Mouse (Mus musculus) lung, embryonic 16.5 days (tissue): ENCODE data around the gene Ell3. TPM values are rescaled to one million over a fixed set of nuclear protein-coding genes. Genes with fewer than 3 reads are reported as not detected.

Experiments
- ATAC-seq: fragments of 200-750 bp; cut with Nextera tagmentation; 2 replicates; pipeline ENCODE4 v1.8.0; 2017; ENCODE audit warnings: low read depth, mild to moderate bottlenecking, moderate library complexity
- H3K27ac ChIP-seq: fragments of 300-500 bp; sonication (generic); 2 replicates; pipeline ENCODE4 v1.5.1; 2014; ENCODE audit warnings: mild to moderate bottlenecking, control low read depth, low read length
- H3K27me3 ChIP-seq: fragments of 300-500 bp; sonication (generic); 2 replicates; pipeline ENCODE4 v1.6.1; 2014; ENCODE audit warnings: low read depth, low read length, mixed read lengths; ENCODE audit not compliant: control insufficient read depth, insufficient read depth
- H3K36me3 ChIP-seq: fragments of 300-500 bp; sonication (generic); 2 replicates; pipeline ENCODE4 v1.6.1; 2014; ENCODE audit warnings: low read length; ENCODE audit not compliant: control insufficient read depth, insufficient read depth
- H3K4me1 ChIP-seq: fragments of 300-500 bp; sonication (generic); replicated peaks from 2 replicates; pipeline ENCODE4 v1.6.1; 2014; ENCODE audit warnings: low read length, mixed read lengths; ENCODE audit not compliant: control insufficient read depth, insufficient read depth
- H3K4me2 ChIP-seq: fragments of 300-500 bp; sonication (generic); 2 replicates; pipeline ENCODE4 v1.6.1; 2014; ENCODE audit warnings: low read depth, low read length, control low read depth
- H3K4me3 ChIP-seq: fragments of 300-500 bp; sonication (generic); 2 replicates; pipeline ENCODE4 v1.5.1; 2014; ENCODE audit warnings: mild to moderate bottlenecking, low read length, control low read depth
- H3K9ac ChIP-seq: fragments of 300-500 bp; sonication (generic); 2 replicates; pipeline ENCODE4 v1.6.1; 2014; ENCODE audit warnings: low read length, control low read depth
- H3K9me3 ChIP-seq: fragments of 300-500 bp; sonication (generic); 2 replicates; pipeline ENCODE4 v1.6.1; 2016; ENCODE audit warnings: low read length; ENCODE audit not compliant: control insufficient read depth
- WGBS: fragments of 180-500 bp; shearing (Covaris S2); extraction: QIAGEN DNeasy Blood & Tissue Kit; methylation state at CpG from one replicate; pipeline ENCODE4 v1.1.7; 2014; 5-methylcytosine and 5-hydroxymethylcytosine counted together
- microRNA-seq: library from miRNA; unstranded; fragments of <30 nt; microRNA quantifications from one replicate; pipeline ENCODE4, GENCODE M21; 2016
- polyA plus RNA-seq: library from polyadenylated mRNA; unstranded; fragments of >200 nt; fragmentation: Nextera tagmentation; extraction: Ambion mirVana; gene quantifications from 2 replicates; pipeline ENCODE4 v1.2.1, GENCODE M21; 2015

Gene Ell3
- polyA plus RNA-seq, 1 experiment from 2014 or later = 11.1 TPM

- Histone ChIP-seq H3K4me1 (peaks cover 19% of the 10 kb centered on the region), H3K4me3 (peak overlapping the region; percentile 84), H3K9ac (peak overlapping the region; percentile 97), H3K27ac (peak overlapping the region; percentile 96), H3K9me3 (no peaks in the 10 kb centered on the region), H3K27me3 (no peaks in the 10 kb centered on the region), H3K4me2 (peak overlapping the region; percentile 70), H3K36me3 (peaks cover 2% of the 10 kb centered on the region; the same call in 1 of the 2 replicates)
- WGBS = 0% methylated on average over 32 of the region's 32 CpGs
- ATAC-seq = peak; percentile 51
Measured at GRCm38 (mm10) chr2:121414139-121414685, 29.9 kb downstream of the Ell3 start.

GRCm38 (mm10) chr2:121413387-121414042 lies 30.6 kb downstream of the Ell3 start, which contains the start of the genes Pdia3 and Catsper2:
Pdia3 (plus strand) TSS chr2:121413775.
Catsper2 (minus strand) TSS chr2:121413792.
- Histone ChIP-seq H3K4me1 (peaks cover 17% of the 10 kb centered on the region), H3K9ac (peak within 1 kb of the TSS; percentile 97), H3K4me2 (peak within 1 kb of the TSS; percentile 70), H3K4me3 (peak within 1 kb of the TSS; percentile 84), H3K27me3 (no peaks in the 10 kb centered on the region), H3K9me3 (no peaks in the 10 kb centered on the region), H3K36me3 (peaks cover 2% of the 10 kb centered on the region; the same call in 1 of the 2 replicates), H3K27ac (peak within 1 kb of the TSS; percentile 96)
- ATAC-seq = peak; percentile 99
- under 1% methylated on average over 65 of the region's 68 CpGs for WGBS

GRCm38 (mm10) chr2:121412843-121413386 lies 31.2 kb downstream of the Ell3 start:
- 4% methylated on average over 4 of the region's 4 CpGs for WGBS
- no peaks in the 10 kb centered on the region for H3K27me3 ChIP-seq
- peaks cover 17% of the 10 kb centered on the region; the same call in 1 of the 2 replicates for H3K4me1 ChIP-seq
- H3K4me3 ChIP-seq = peak overlapping the region; percentile 84
- H3K36me3 ChIP-seq = peaks cover 2% of the 10 kb centered on the region; the same call in 1 of the 2 replicates
- no peaks in the 10 kb centered on the region for H3K9me3 ChIP-seq
- H3K4me2 ChIP-seq = peak overlapping the region; percentile 69
- H3K9ac ChIP-seq = peak overlapping the region; percentile 79
- peak; percentile 0; the same call in 1 of the 2 replicates for ATAC-seq
- peak overlapping the region; percentile 95 for H3K27ac ChIP-seq

DNA sequence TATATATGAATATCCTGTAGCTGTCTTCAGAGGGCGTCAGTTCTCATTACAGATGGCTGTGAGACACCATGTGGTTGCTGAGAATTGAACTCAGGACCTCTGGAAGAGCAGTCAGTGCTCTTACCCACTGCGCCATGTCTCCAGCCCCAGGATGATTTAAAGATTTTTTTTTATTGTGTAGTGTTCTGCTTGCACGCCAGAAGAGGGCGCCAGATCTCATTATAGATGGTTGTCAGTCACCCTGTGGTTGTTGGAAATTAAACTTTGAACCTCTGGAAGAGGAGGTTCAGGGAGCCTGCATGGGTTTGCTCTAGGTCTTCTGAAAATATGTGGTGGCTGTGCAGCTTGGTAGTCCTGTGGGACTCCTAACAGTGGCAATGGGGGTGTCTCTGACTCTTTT lies 35.9 kb downstream of the Ell3 start:
- no peak for ATAC-seq
- H3K27ac ChIP-seq = no peak overlapping the region
- H3K4me3 ChIP-seq = no peak overlapping the region
- H3K27me3 ChIP-seq = no peaks in the 10 kb centered on the region
- peaks cover 4% of the 10 kb centered on the region; the same call in 1 of the 2 replicates for H3K4me1 ChIP-seq
- H3K36me3 ChIP-seq = no peaks in the 10 kb centered on the region
- WGBS = 32% methylated on average over 4 of the region's 4 CpGs
- H3K9me3 ChIP-seq = no peaks in the 10 kb centered on the region
- H3K9ac ChIP-seq = no peak overlapping the region
- H3K4me2 ChIP-seq = no peak overlapping the region

DNA sequence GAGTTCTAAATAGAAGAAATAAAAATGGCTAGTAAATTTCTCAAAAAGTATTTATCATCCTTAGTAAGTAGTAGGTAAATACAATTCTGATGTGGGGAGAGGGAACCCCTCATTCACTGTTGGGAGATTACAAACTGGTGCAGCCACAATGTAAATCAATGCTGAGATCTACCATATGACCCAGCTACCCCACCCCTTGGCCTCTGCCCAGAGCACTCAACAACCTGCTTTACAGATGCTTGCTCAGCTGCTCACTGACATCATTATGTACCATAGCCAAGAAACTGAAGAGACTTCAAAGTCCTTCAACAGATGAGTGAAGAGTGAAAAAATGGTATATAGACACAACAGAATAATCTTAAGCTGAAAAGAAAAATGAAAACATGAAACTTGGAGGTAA lies 40.8 kb downstream of the Ell3 start:
- no peak overlapping the region for H3K9ac ChIP-seq
- no peak overlapping the region for H3K27ac ChIP-seq
- ATAC-seq = no peak
- no peaks in the 10 kb centered on the region for H3K27me3 ChIP-seq
- no peaks in the 10 kb centered on the region for H3K9me3 ChIP-seq
- no peak overlapping the region for H3K4me3 ChIP-seq
- H3K4me1 ChIP-seq = no peaks in the 10 kb centered on the region
- no peak overlapping the region for H3K4me2 ChIP-seq
- no peaks in the 10 kb centered on the region for H3K36me3 ChIP-seq

- WGBS = 9% methylated on average over 8 of the region's 8 CpGs
- no peak for ATAC-seq
- no peak overlapping the region for H3K27ac ChIP-seq
Measured at GRCm38 (mm10) chr2:121396624-121397023, 47.5 kb downstream of the Ell3 start.

More at GRCm38 (mm10) chr2:121396624-121397023, 47.5 kb downstream of the Ell3 start:
- Histone ChIP-seq H3K4me3 (no peak overlapping the region), H3K4me1 (no peaks in the 10 kb centered on the region), H3K36me3 (no peaks in the 10 kb centered on the region), H3K27me3 (no peaks in the 10 kb centered on the region), H3K9ac (no peak overlapping the region), H3K9me3 (no peaks in the 10 kb centered on the region), H3K4me2 (no peak overlapping the region)

Small RNA genes lying within 50 kb of the gene (microRNA-seq; reads per million reads assigned to microRNA genes)
- not detected for gene Gm22953

Other genes with a start within 250 kb of the Ell3 start
- 50.7 and 53.1 TPM in 2 replicates for gene Trp53bp1, start 172.9 kb downstream of the Ell3 start, polyA plus RNA-seq
- 2.4 and 2.6 TPM in 2 replicates for gene Map1a, start 154.7 kb downstream of the Ell3 start, polyA plus RNA-seq
- 12.0 and 12.7 TPM in 2 replicates for gene Ppip5k1, start 88.9 kb downstream of the Ell3 start, polyA plus RNA-seq
- gene Ckmt1, start 86.6 kb downstream of the Ell3 start, polyA plus RNA-seq = 4.2 and 5.3 TPM in 2 replicates
- gene Strc, start 57.1 kb downstream of the Ell3 start, polyA plus RNA-seq = not detected in 2 replicates
- gene Pdia3, start 30.5 kb downstream of the Ell3 start, polyA plus RNA-seq = 806 and 902 TPM in 2 replicates
- gene Catsper2, start 30.5 kb downstream of the Ell3 start, polyA plus RNA-seq = 1.9 and 2.0 TPM in 2 replicates
- 430 and 509 TPM in 2 replicates for gene Serf2, start 4.9 kb upstream of the Ell3 start, polyA plus RNA-seq
- gene Hypk, start 9.0 kb upstream of the Ell3 start, polyA plus RNA-seq = 96.5 and 104 TPM in 2 replicates
- gene Serinc4, start 12.5 kb upstream of the Ell3 start, polyA plus RNA-seq = 0.11 and 1.1 TPM in 2 replicates
- gene Mfap1b, start 29.8 kb upstream of the Ell3 start, polyA plus RNA-seq = 52.5 and 54.2 TPM in 2 replicates
- gene Mfap1a, start 62.4 kb upstream of the Ell3 start, polyA plus RNA-seq = 29.4 and 30.6 TPM in 2 replicates
- 9.1 and 9.8 TPM in 2 replicates for gene Wdr76, start 62.4 kb upstream of the Ell3 start, polyA plus RNA-seq